Mouse (Mus musculus) megakaryocyte progenitor cell, adult 5-6 weeks (primary cell): ENCODE measurements around the gene Sept11. TPM values are rescaled to one million over a fixed set of nuclear protein-coding genes. Genes with fewer than 3 reads are reported as not detected.
A peak's percentile ranks its signal among the peaks of the same experiment; 100 is the strongest.

Experiments
- ATAC-seq: replicated peaks from 2 replicates; pipeline ENCODE4 v1.8.0; 2016; ENCODE audit warnings: mild to moderate bottlenecking, moderate TSS enrichment, inconsistent platforms; ENCODE audit not compliant: poor library complexity
- total RNA-seq, 2 experiments: library from RNA; stranded (forward) in 1 of 2; stranded (reverse) in 1 of 2; fragments of 157-497, 149-512 nt in 1 of 2; fragments of 200-1000 nt in 1 of 2; gene quantifications; 2 replicates each; pipeline versions ENCODE4 v1.2.3 to v1.2.4; 2015 to 2017

Sept11 gene
- total RNA-seq, 2 experiments from 2014 or later: 63.4 to 70.3 TPM

DNA sequence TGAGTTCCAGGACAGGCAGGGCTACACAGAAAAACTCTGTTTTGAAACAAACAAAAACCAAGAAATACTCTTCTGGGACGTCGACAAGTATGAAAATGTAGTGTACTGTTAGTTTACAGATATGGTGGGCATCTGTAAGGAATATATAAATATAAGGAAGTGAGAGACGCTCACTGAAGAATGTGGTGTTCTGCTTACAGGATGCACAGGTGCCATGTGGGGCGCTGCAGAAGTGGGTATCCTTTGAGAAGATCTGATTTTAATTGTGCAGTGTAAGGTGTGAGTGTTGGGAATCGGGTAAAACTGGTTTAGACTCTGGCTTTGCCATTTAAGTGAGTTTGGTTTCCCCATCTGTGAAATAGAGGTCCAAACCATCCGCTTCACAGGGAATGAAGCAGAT is 32.1 kb downstream of the Sept11 start:
- ATAC-seq: no peak

- ATAC-seq: peak; percentile 41
Observed at GRCm38 (mm10) chr5:93126222-93126929, 33.1 kb downstream of the Sept11 start.

DNA sequence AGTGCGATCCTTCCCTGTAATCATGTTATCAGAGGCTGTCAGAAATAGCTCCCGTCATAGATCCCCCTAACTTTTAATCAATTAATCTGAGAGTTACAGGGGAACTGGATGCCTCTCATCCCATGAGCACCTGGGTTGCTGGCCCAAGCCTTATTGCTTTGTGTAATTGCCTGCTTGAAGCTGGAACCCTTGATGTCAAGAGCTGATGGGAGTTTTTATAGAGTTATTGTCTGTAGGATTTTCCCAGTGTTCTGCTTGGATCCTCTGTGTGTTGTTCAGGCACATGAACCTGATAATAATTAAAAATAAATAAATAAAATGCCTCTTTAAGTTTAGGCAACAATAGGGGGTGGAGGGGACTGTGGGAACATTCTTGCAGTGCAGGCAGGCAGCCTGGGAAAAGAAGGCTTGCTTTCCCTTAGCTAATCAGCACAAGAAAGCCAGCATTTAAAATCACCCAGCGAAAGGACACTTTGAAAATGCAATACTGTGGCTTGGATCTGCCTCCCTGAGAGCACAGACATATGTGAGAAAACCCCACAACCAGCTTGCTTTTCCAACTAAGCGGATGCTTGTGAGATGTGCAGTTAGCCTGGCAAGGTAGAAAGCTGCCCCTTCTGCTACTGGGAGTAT is 33.8 kb downstream of the Sept11 start:
- no peak for ATAC-seq

DNA sequence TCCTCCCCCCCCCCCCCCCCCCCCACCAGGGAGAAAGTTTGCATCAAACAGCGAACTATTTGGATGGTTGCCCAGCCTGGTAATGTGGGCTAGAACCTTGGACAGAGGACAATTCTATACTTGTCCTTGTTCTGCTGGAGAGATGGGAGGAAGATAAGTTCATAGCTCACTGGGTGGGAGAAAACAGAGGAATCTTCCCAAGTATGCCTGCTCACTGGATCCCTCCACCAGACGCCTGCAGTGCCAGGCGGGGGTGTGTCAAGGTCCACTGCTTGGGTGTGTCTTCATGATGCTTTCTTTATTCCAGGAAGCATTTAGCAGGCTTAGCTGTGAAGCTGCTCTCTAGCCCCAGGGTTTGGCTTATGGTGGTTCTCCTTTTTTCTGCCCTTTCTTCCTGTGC is 34.5 kb downstream of the Sept11 start:
- peak; percentile 86 for ATAC-seq

DNA sequence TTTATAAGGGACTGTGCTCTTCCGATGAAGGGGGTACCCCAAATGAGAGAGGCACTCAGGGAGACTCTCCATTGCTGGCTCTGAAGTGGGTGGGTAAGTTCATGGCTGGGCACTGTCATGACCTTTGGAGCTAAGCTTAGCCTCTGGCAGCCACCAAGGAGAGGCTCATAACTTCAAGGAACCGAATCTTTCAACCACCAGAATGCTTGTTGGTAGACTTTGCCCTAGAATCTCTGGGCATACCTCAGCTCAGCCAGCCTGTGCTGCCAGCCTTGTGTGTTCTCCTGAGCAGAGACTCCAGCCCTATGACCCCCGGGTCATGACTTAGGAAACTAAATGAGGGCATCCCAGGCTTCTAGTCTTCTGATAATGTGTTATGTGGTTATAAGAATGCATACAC is 35.5 kb downstream of the Sept11 start:
- ATAC-seq: no peak

DNA sequence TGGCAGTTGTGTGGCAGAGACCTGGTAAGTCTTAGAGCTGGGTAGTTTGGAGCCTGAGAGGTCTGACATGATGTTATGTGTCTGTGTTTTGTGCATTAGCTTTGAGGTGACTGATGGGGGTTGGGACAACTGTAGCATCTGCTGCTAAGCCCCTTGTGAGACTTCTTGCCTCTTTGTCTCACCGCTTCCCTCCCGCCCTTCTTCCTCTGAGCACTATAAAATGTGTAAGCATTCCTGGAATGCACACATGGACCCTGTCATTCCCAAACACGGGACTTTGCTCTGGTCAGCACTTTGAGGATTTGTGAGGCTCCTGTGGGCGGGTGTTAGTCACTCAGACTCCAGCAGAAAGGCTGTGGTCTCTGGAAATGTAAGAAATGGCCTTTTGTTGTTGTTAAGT is 36.7 kb downstream of the Sept11 start:
- ATAC-seq: no peak

- no peak for ATAC-seq
Observed at GRCm38 (mm10) chr5:93131401-93131800, 38.2 kb downstream of the Sept11 start.

DNA sequence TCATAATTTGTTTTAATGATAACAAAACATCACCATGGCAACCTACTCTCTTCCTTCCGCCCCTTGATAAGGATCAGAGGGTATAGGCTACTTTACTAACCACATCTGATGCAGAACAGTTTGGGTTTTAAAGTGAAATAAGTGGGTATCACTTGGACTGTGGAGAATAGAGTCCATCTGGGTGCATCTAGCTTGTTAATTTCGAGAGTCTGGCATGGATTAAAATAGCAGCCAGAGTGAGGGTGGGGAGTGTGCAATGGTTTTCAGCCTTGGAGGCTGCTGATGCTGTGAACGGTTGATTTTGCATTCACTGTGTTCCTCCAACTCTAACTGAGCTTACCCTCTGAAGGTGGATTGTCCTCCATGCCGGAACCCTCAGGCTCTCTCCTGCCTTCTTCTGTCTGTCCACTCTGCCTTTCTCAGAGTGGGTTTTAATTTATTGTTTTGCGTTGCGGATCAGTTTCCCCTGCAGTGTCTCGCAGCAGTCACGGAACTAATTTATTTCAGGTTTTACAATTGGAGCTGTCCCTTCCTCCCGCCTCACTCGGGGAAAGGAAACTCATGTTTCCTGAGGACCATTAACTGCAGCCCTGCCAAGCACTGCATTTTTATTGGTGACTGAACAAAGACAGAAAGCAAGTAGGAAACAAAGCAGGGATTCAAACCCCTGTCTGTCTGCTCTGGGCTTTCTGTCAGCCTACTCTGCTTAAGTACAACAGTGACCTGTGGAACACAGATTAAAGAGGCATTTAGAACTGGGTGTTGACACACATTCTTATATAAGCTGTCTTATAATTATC is 40.4 kb downstream of the Sept11 start:
- no peak for ATAC-seq

DNA sequence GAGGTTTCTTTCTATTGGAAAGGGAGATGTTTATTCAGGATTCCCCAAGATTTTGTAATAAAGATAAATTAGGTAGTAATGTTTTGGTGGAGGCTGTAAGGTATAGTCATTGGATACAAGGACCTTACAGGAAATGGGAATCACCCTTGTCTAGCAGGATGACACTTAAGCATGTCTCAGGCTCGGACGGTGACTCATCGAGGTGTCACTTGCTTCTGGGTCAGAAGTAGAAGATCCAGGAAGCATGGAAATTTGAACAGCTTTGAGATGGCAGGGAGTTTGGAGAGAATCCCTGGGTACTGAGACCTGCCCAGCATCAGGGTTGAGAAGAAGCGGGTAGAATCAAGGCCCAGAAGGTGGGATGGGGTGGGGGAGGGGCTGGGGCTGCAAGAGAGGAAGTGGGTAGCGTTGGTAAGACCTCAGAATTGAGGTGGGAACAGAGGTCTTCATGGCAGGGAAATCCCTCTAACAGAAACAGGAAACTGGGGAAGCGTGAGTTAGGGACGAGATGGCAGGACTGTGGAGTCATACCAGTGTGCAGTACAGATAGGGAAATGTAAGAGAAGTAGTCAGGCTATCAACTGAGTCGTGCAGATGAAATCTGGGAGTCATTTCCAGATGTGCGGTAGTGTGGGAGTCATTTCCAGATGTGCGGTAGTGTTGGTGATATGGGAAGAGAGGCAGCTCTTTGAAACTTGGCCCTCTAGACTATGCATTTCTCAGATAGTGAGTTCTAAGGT is 42.3 kb downstream of the Sept11 start:
- peak; percentile 75 for ATAC-seq

DNA sequence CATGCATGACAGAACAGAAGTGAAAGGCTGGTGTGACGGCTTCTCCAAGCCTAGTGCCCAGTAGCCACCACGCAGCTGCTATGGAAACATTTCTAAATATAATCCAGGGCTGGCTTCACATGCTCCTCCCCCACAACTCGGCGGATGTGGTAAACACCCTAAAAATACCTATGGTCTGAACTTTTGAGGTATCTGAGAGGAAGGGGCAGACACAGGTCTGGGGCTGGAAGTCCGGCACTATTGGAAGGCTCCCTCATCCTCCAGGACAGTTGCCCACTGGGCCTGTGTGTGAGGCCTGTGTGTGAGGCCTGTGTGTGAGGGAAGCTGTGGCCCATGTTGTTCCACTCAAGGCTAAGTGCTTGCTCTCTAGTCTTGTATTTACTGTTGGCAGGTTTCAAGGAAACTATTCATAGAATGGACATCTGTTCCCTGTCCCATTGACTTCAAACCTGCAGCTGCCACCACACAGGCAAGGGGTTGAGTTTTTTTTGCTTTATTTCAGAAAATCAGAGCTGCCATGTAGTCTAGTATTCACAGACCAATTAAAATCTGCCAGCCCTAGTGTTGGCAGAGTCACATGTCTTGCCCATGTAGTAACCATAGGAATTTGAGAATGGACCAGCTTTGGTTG is 43.8 kb downstream of the Sept11 start:
- ATAC-seq: peak; percentile 59

- no peak for ATAC-seq
Observed at GRCm38 (mm10) chr5:93139350-93139749, 46.1 kb downstream of the Sept11 start.

DNA sequence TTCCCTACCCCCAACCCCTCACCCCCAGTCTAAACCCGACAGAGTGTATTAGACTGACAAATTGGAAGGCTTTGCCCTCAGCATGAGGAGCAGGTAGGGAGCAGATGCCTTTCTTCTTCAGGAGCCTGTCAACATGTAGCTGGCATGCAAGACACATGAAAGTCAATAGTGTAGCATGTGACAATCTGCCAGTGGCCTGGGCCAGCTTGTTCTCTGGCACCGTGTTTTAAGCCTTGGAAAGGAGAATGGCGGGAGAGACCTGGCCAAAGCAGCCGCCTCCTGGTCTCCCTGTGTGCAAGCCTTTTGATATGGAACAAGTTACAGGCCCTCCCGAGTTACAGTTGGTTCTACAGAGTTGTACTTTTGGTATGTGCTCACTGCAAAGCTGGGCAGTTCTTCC is 47.5 kb downstream of the Sept11 start:
- no peak for ATAC-seq

DNA sequence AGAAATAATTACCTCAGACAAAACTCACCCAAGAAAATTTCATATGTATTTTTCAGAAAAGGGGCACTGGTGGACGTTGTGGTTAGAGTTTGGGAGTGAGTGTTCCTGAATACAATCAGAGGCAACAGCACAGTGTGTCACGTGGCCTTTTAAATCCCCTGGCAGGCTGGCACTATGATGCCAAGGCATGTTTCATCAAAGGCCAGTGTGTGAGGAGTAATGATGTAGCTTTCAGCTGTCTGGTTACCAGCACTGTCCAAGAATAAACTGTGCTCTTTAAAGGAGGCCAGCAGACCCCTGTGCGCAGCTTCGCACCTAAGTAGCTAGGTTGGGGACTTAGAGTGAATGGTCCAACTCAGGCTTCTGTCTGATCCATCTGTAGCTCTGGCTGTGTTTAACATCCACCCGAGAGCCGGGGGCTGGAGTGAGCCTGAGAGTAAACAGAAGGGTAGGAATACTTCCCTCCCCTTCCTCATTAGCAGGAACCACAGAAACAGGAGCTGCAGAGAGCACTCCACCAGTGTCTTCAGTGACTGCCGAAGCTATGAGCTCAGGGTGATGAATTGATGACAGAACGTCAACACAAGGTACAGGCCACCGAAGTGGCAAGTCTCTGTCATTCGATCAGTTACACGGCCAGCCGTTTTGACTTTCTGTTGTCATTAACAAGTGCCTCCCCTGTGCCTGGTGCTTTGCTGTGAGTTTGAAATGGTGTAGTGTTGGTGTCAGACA is 50.3 kb downstream of the Sept11 start:
- ATAC-seq: no peak

DNA sequence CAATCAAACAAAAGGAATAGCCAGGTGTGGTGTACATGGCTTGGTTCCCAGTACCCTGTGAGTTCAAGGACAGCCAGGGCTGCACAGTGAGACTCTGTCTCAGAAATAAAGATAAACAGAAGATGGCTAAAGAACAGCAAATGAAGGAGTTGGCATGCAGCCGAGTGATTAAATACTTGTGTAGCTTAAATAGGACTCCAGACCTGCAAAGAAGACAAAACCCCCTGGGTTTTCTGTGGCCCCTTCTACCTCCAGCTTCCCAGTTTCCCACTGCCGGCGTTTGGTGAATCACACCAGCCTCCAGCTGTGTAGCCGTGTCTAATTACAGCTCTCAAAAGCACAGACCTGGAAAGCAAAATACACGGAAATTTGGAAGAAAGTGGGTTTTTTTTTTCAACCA is 51.6 kb downstream of the Sept11 start:
- no peak for ATAC-seq

DNA sequence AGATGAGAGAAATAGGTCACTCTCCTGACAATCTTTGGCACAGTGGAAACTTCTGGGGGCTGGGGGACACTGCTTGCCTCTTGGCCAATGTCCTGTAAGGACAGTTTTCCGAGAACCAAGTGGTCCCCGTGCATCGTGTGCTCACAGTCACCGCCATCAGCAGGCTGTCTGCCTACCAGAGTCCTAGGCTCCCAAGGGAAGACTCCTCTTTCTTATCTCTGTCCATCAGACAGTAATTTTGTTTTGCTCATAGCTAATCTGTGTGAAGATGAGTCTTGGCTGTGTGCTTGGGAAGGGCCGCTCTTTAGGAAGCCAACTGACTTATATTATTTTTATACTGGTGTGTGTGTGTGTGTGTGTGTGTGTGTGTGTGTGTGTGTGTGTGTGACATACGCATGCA is 52.3 kb downstream of the Sept11 start:
- ATAC-seq: peak; percentile 43; the same call in 1 of the 2 replicates

DNA sequence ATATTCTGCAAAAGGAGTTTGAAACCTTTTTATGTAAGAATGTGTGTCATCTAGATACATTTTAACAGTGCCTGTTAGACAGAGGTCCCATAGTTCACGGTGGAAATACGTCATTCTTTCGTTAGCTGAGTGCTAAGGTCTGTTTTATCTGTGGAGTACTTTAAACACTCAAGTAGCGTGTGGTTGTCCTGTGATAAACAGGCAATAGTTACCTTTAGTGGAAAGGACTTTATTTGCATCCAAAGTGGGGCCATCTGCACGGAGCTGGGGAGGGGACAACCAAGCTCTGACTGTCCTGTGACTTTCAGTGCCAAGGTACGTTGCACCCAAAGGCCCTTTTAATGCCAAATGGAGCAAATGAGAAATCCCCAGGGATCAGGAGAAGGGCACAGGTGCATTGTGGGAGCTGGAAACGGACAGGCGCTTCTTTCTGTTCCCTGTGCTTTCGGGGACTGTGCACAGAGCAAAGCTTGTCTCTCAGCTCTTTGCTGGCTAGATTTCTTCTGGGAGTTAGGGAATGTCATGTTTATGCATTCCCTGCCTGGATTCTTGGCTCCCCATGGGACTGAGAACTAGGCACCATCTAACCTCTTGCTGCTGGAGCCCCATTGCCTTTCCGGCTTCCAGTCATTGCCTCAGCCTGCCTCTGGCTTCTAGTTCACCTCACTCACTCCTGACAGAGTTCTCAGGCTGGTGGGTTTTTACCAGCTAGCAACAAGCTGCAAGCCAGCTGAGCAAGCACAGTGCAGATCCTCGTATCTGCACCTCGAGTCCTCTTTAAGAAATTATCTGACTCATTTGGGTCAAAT is 56.9 kb downstream of the Sept11 start:
- peak; percentile 26 for ATAC-seq

DNA sequence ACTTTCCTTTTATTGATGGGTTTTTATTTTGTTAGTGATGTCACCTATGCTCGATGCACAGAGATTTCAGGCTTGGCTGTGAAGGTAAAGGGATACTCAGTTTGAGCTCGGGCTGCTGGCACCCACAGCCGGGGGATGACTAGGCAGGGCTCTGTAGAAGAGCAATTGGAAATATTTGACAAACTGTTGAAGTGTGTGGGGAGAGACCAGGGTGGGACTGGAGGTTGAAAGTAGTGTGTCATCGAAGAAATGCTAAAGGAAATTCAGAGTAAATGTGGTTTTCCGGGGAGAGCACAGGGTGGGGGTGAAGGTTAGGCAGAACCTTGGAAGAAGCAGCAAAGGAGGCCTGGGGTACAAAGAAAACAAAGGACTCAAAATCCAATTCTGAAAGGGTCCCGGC is 58.7 kb downstream of the Sept11 start:
- peak; percentile 32 for ATAC-seq

GRCm38 (mm10) chr5:93152451-93152850 is 59.2 kb downstream of the Sept11 start:
- ATAC-seq: peak; percentile 83

GRCm38 (mm10) chr5:93154401-93154800 is 61.2 kb downstream of the Sept11 start:
- no peak for ATAC-seq
